Mouse (Mus musculus): ENCODE measurements around the gene Ascl1. TPM values are rescaled to one million over a fixed set of nuclear protein-coding genes. Genes with fewer than 3 reads are reported as not detected.

The Ascl1 gene
- not detected for polyA plus RNA-seq (2017; shearing (Covaris generic))

GRCm38 (mm10) chr10:87493576-87493975 is at the start of gene Ascl1:
Gene Ascl1, minus strand, starts transcription at chr10:87493660.

GRCm38 (mm10) chr10:87521646-87522045 is 28.2 kb upstream of the Ascl1 start, which contains the start of gene Pah:
Gene Pah, plus strand, starts transcription at chr10:87521795.

Other genes starting within 250 kb of the Ascl1 start
- not detected for gene Pah, start 28.1 kb upstream of the Ascl1 start, polyA plus RNA-seq (2017; shearing (Covaris generic))

Data from effector memory CD4-positive, alpha-beta T cell, adult 5 months (primary cell).